Mouse (Mus musculus) cerebellum, adult 9-11 months (tissue): ENCODE results near the gene Lrrc29.

Source experiments
- DNase-seq: peaks from one replicate; pipeline ENCODE4 v3.0.0; 2022

The Lrrc29 gene

GRCm38 (mm10) chr8:105289805-105290460 is 36.1 kb downstream of the Lrrc29 start, which contains the start of gene 4931428F04Rik:
Gene 4931428F04Rik, minus strand, starts transcription at chr8:105289864.
- DNase-seq, result peak; percentile 87

DNA sequence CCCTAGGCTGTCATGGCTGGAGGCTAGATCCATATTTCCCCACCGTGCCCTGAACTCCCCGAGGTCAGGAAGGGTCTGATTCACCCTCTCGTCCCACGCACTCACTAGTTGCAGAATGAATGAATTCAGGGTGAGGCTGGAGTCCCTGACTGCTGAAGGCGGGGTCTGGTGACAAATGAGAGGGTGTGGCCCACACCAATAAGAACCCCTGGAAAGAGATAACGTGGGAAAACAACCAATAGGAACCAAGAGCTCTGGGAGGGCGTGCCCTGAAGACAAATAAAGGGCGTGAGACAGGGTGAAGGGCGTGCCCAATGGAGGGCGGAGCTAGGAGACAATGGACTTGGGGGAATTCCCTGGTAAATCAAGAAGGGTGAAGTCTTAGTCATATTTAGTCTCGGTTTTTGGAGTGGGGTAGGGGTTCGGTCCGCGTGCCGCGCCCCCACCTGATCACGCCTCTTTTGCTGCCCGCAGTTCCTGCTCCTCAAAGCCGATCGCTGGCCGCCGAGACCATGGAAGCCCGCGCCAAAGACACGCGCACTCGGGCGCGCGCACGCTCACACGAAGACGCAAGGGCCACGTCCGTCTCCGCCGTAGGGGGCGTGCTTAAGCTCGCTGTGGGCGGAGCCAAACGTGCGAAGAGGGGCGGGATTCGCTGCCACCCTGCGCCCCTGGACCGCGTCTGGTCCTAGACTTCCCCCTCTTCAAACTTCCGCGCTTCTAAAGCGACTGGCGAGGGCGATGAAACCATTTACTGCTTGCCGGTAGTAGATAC is 36.9 kb downstream of the Lrrc29 start:
- peak; percentile 97 for DNase-seq

DNA sequence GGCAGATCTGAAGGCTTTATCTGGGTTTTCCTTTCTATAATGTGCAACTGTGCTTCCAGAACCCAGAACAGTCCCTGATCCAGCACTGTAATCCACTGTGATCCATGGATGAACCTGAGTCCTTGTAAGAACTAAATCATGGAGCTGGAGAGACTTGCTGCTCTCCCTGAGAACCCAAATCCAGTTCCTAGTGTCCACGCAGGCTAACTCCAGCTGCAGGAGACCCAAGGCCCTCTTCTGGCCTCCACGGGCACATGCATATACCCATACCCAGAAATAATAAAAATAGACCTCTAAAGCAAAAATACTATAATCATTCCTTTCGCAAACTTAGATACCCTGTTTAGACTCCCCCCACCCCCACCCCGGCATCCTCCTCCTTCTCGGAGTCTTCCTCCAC is 37.8 kb downstream of the Lrrc29 start:
- DNase-seq, result peak; percentile 45

- DNase-seq, result no peak
Measured at GRCm38 (mm10) chr8:105286907-105287306, 39.2 kb downstream of the Lrrc29 start.

DNA sequence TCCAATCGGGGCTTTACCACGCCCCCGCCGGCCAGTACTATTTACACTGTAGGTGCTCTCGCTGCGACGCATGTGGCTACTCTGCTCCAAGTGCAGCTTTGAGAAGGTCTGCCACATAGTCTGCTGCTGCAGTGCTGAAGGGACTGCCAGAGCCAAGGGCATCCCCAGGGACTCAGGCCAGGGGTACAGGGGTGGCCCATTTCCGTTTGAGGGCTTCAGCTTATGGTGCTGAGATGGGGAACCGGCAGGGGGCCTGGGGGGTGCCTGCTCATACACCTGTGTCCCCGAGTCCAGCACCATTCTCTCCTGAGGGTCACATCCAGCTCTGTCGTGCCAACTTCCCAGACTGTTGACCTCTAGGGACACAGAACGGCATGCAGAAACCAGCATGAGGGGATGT is 40.6 kb downstream of the Lrrc29 start:
- peak; percentile 57 for DNase-seq

- DNase-seq, result peak; percentile 80
Measured at GRCm38 (mm10) chr8:105283074-105283473, 43.0 kb downstream of the Lrrc29 start.

DNA sequence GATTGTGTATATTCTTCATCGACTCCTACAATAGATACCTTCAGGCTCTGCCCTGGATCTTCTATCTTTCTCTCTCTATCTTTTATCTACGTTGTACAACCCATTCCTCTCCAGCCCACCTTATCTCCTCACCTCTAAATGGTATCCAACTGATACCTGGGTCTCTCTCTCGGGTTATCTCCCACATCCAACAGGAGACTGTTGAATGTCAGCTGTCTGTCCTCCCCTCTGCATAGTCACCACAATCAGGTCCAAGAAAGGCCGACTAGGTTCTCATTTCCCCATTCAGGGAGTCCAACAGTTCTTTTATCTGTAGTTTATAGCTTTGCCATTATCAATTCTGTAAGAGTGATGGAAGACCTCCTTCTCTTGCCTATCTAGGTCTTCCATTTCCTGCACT is 43.8 kb downstream of the Lrrc29 start:
- DNase-seq, result no peak

DNA sequence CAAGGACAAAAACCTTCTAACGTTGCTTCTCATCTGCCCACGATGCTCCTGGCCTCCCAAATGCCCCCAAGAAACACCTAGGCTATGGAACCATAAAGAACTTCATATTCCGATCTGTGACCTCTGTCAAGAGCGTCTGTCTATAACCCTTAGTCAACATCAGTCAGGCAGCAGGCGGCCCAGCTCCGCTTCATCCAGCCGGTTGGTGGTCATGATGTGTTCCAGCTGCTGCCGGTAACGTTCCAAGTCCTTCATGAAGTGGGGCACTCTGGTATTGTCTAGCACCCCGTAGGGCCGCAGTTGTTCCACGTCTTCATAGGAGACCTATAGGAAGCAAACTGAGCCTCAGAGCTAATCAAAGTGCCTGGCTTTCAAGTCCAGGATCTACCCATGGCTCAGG is 44.3 kb downstream of the Lrrc29 start:
- DNase-seq, result no peak

DNA sequence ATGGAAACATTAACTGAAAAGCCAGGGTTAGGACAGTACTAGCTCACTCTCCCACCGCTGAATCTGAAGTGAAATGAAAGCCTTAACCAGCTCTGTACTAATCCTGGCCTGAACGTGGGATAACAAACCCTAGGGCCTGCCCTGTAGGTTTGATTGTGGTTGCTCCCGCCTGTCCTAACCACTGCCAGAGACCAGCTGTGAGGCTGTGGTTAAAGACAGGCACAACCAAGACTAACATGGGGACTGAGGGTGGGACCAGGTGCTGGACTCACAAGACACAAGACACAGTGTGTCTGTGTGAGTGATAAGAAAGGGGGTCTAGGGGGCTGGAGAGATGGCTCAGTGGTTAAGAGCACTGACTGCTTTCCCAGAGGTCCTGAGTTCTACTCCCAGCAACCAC is 45.5 kb downstream of the Lrrc29 start:
- DNase-seq, result no peak

- DNase-seq, result peak; percentile 95
Measured at GRCm38 (mm10) chr8:105278911-105279334, 47.2 kb downstream of the Lrrc29 start.

DNA sequence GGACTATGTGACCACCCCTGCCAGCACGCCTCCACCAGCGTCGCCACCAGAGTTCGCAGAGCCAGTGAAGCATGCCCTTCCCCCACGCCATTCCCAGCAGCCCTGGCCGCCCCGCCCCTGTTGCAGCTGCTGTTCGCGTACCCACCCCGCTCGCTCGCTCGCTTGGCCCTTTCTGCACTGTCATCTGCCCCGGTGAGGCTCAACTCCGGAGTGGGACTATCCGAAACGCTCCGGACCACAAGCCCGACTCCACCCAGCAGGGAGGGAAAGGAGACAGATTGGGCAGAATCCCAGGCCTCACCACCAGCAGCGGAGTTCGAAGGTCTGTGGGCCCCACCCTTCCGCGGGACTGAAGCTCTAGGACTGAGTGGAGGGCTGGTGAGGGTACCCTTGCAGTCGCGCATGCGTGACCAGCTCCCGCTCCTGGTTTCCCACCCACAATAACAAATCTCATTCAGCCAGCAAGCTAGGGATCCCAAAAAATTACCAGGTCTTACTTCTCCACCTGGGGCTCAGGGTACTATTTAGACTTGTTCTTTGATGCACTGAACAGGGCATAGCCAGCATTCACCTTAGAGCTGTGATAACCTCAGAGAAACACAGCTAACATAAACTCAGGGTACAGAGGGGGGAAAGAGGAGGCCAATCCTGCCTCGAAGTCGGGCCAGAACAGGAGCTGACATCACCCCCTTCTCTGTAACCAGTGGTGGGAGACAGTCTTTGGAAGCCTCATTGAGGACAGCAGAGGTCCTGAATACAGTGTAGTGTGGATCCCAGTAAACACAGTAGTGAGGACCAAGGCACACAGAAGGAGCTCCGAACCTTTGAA is 49.6 kb downstream of the Lrrc29 start:
- DNase-seq, result peak; percentile 45

DNA sequence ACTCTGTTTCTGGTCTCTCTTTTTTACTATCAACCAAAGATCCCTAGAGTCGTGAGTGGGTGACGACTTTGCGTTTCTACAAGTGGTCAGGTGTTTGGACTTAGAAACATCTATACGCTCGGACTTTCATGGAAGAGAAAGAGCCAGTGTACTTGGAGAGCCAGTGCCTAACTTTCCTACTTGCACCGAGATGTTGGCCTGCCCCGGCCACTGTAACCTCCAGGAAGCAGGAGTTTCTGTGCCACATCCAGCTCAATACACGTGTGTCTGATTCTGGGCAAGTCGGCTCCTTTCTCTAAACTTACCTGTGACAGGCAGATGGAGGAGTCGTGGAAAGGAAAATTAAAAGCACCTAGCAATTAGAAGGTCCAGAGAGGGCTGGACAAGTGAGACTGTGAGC is 50.2 kb downstream of the Lrrc29 start, which contains the start of gene Nol3:
TSS of gene Nol3 (plus strand) at position 301 of the 400 bp plus-strand sequence.
- DNase-seq, result no peak

GRCm38 (mm10) chr8:105275387-105275786 is 50.7 kb downstream of the Lrrc29 start:
- DNase-seq, result no peak

- peak; percentile 37 for DNase-seq
Measured at GRCm38 (mm10) chr8:105270916-105271186, 55.2 kb downstream of the Lrrc29 start.

GRCm38 (mm10) chr8:105270101-105270915 is 55.8 kb downstream of the Lrrc29 start:
- DNase-seq, result peak; percentile 65

DNA sequence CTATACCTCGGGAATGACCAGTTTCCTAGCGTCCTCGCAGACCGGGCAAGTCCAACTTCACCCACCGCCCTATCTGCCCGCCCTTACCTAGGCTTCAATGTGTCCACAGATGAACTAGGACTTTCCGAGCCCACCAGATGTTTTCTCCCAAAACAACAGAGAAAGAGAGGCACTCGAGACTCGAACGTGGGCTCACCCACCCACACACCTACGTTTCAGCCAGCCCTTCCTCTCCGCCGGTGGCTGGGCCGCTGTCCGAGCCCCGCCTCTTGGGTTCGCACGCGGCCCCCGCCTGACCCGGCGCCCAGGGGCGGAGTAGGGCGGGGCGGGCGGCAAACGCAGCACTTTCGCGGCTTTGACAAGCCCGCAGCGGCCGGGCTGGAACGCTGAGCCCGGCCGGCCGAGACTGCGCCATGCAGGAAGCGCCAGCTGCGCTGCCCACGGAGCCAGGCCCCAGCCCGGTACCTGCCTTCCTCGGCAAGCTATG is 56.6 kb downstream of the Lrrc29 start, which contains the start of gene Hsf4:
TSS of gene Hsf4 (plus strand) at position 341 of the 487 bp plus-strand sequence.
- peak; percentile 77 for DNase-seq

GRCm38 (mm10) chr8:105269075-105269458 is 57.0 kb downstream of the Lrrc29 start:
- DNase-seq, result no peak

- peak; percentile 84 for DNase-seq
Measured at GRCm38 (mm10) chr8:105268342-105269074, 57.6 kb downstream of the Lrrc29 start.

GRCm38 (mm10) chr8:105266775-105267174 is 59.3 kb downstream of the Lrrc29 start:
- peak; percentile 41 for DNase-seq

GRCm38 (mm10) chr8:105265128-105265527 is 61.0 kb downstream of the Lrrc29 start:
- DNase-seq, result peak; percentile 31
